Mouse (Mus musculus): Measurements from ENCODE around the gene Vwde.

DNA sequence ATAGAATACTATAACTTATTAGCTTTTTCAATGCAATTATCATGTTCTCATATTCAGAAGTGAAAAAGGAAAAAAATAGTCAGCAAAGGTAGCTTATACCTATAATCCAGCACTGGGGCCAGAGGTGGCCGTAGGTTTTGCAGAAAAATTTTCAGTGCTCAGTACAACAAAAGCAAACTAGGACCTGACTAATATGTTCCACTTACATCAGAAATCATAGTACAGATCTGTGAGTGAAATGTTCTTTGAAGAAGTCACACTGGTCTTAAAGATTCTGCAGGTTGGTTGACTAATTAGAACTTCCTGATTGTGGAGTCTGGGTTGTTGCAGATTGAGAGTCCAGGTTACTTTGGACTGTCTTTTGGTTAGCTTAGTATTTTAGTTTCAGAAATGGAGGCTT is 87.5 kb downstream of the Vwde start:
- TF ChIP-seq POLR2A (IDR thresholded peaks at IDR 0.05; ENCODE audit: borderline replicate concordance, control insufficient read depth, low read depth, low read length): no peak
- TF ChIP-seq CTCF (IDR thresholded peaks at IDR 0.05; ENCODE audit: control insufficient read depth, insufficient read depth, low read length): no peak

All from bone marrow, adult 2 months (tissue).